Mouse (Mus musculus) testis, adult 2 months (tissue): ENCODE measurements around the gene Nudt17.

ENCODE experiments used
- CTCF ChIP-seq: fragments of 200-500 bp; IDR thresholded peaks from 2 replicates; pipeline ENCODE4 v1.5.1; 2012; ENCODE audit warnings: low read depth, mild to moderate bottlenecking, inconsistent platforms, low read length, moderate library complexity; ENCODE audit not compliant: control insufficient read depth, insufficient read depth, insufficient replicate concordance
- POLR2A ChIP-seq: fragments of 200-500 bp; IDR thresholded peaks from 2 replicates; pipeline ENCODE4 v1.6.1; 2012; ENCODE audit warnings: low read depth, mild to moderate bottlenecking, inconsistent platforms, low read length, moderate library complexity; ENCODE audit not compliant: control insufficient read depth

GRCm38 (mm10) chr3:96692506-96692905, 15.9 kb downstream of the Nudt17 start:
- TF ChIP-seq CTCF (no peak), POLR2A (no peak)
